Mouse (Mus musculus): ENCODE measurements at regions not wholly inside any gene's neighbourhood (a gene's known extent, or its start where the extent isn't known, plus 50 kb on each side); places are given as distances from the start of the nearest gene placed in this dataset.
"Not testable (repeated sequence)": the region's sequence is repeated elsewhere in the genome, so short reads cannot be mapped to it uniquely, and the experiment has no call there.

- Histone ChIP-seq H3K27ac (no peak overlapping the region), H3K4me3 (no peak overlapping the region), H3K9ac (no peak overlapping the region), H3K4me2 (no peak overlapping the region), H3K9me3 (replicated peaks) (no peaks in the 10 kb centered on the region), H3K4me1 (no peaks in the 10 kb centered on the region), H3K27me3 (no peaks in the 10 kb centered on the region), H3K36me3 (ENCODE audit: poor library complexity, severe bottlenecking) (no peaks in the 10 kb centered on the region)
- 97% methylated on average over 4 of the region's 4 CpGs for WGBS
- ATAC-seq, result no peak
Observed at GRCm38 (mm10) chr11:121894801-121895200, 64.8 kb downstream of the Ptchd3 start.

- H3K27ac ChIP-seq; ATAC-seq; H3K9ac ChIP-seq; H3K36me3 ChIP-seq (ENCODE audit: poor library complexity, severe bottlenecking); H3K4me2 ChIP-seq; H3K4me3 ChIP-seq; H3K27me3 ChIP-seq; H3K4me1 ChIP-seq; H3K9me3 ChIP-seq (replicated peaks): not testable (repeated sequence)
- WGBS, result 76% methylated on average over 6 of the region's 6 CpGs
Observed at GRCm38 (mm10) chr11:121904393-121904792, 74.3 kb downstream of the Ptchd3 start.

- H3K4me2 ChIP-seq, result peak overlapping the region; percentile 42; the same call in 1 of the 2 replicates
- not testable (repeated sequence) for H3K4me3 ChIP-seq; H3K27ac ChIP-seq; H3K36me3 ChIP-seq (ENCODE audit: poor library complexity, severe bottlenecking); H3K27me3 ChIP-seq; H3K9ac ChIP-seq; H3K4me1 ChIP-seq; H3K9me3 ChIP-seq (replicated peaks); ATAC-seq
- WGBS, result 92% methylated on average over 10 of the region's 10 CpGs
Observed at GRCm38 (mm10) chr11:121924631-121925030, 94.6 kb downstream of the Ptchd3 start.

GRCm38 (mm10) chr11:121925043-121925442 is 95.0 kb downstream of the Ptchd3 start:
- not testable (repeated sequence) for H3K27ac ChIP-seq; H3K4me1 ChIP-seq; H3K27me3 ChIP-seq; H3K4me3 ChIP-seq; ATAC-seq; H3K9me3 ChIP-seq (replicated peaks); H3K9ac ChIP-seq; H3K36me3 ChIP-seq (ENCODE audit: poor library complexity, severe bottlenecking)
- peak overlapping the region; percentile 42 for H3K4me2 ChIP-seq
- WGBS, result 37% methylated on average over 16 of the region's 16 CpGs

GRCm38 (mm10) chr11:121951726-121952125 is 121.7 kb downstream of the Ptchd3 start:
- H3K4me1 ChIP-seq; H3K9me3 ChIP-seq (replicated peaks); ATAC-seq; H3K27me3 ChIP-seq; H3K4me2 ChIP-seq; H3K36me3 ChIP-seq (ENCODE audit: poor library complexity, severe bottlenecking); H3K9ac ChIP-seq; H3K4me3 ChIP-seq; H3K27ac ChIP-seq: not testable (repeated sequence)
- WGBS, result 76% methylated on average over 6 of the region's 6 CpGs

- H3K9me3 ChIP-seq (replicated peaks); ATAC-seq; H3K4me1 ChIP-seq; H3K27ac ChIP-seq; H3K27me3 ChIP-seq; H3K36me3 ChIP-seq (ENCODE audit: poor library complexity, severe bottlenecking): not testable (repeated sequence)
- WGBS, result 10% methylated on average over 20 of the region's 20 CpGs
- Histone ChIP-seq H3K4me3 (peak overlapping the region; percentile 32), H3K4me2 (peak overlapping the region; percentile 57), H3K9ac (peak overlapping the region; percentile 40; the same call in 1 of the 2 replicates)
Observed at GRCm38 (mm10) chr11:121956367-121957235, 126.6 kb downstream of the Ptchd3 start.

GRCm38 (mm10) chr11:121958735-121959134 is 128.7 kb downstream of the Ptchd3 start:
- ATAC-seq; H3K9me3 ChIP-seq (replicated peaks); H3K27ac ChIP-seq; H3K27me3 ChIP-seq; H3K4me1 ChIP-seq; H3K36me3 ChIP-seq (ENCODE audit: poor library complexity, severe bottlenecking); H3K9ac ChIP-seq; H3K4me3 ChIP-seq; H3K4me2 ChIP-seq: not testable (repeated sequence)
- 85% methylated on average over 5 of the region's 5 CpGs for WGBS

- H3K27me3 ChIP-seq; H3K27ac ChIP-seq; H3K36me3 ChIP-seq (ENCODE audit: poor library complexity, severe bottlenecking); H3K4me3 ChIP-seq; H3K9ac ChIP-seq; H3K4me2 ChIP-seq; H3K4me1 ChIP-seq; ATAC-seq; H3K9me3 ChIP-seq (replicated peaks): not testable (repeated sequence)
Observed at GRCm38 (mm10) chr11:121964111-121964510, 134.1 kb downstream of the Ptchd3 start.

GRCm38 (mm10) chr11:121965911-121966310 is 135.9 kb downstream of the Ptchd3 start:
- ATAC-seq; H3K9me3 ChIP-seq (replicated peaks); H3K27me3 ChIP-seq; H3K4me3 ChIP-seq; H3K27ac ChIP-seq; H3K36me3 ChIP-seq (ENCODE audit: poor library complexity, severe bottlenecking); H3K9ac ChIP-seq; H3K4me1 ChIP-seq; H3K4me2 ChIP-seq: not testable (repeated sequence)
- 0% methylated on average over 1 of the region's 1 CpGs for WGBS
